Mouse (Mus musculus) ES-E14 (cell line): Measurements from ENCODE around the gene Trak2.

Experiments
- CHD2 ChIP-seq: IDR thresholded peaks from 2 replicates; pipeline ENCODE4 v1.6.1; 2014; ENCODE audit warnings: mild to moderate bottlenecking, low read depth, low read length, inconsistent platforms
- HCFC1 ChIP-seq: IDR thresholded peaks from 2 replicates; pipeline ENCODE4 v1.6.1; 2012; ENCODE audit warnings: low read length, inconsistent platforms, borderline replicate concordance; ENCODE audit not compliant: insufficient read depth
- MAFK ChIP-seq: IDR thresholded peaks from 2 replicates; pipeline ENCODE4 v1.6.1; 2014; ENCODE audit warnings: mild to moderate bottlenecking, low read depth, low read length, inconsistent platforms; ENCODE audit not compliant: insufficient read depth
- ZC3H11A ChIP-seq: IDR thresholded peaks from 2 replicates; pipeline ENCODE4 v1.6.1; 2012; ENCODE audit warnings: low read depth, mild to moderate bottlenecking, inconsistent platforms, low read length, borderline replicate concordance

DNA sequence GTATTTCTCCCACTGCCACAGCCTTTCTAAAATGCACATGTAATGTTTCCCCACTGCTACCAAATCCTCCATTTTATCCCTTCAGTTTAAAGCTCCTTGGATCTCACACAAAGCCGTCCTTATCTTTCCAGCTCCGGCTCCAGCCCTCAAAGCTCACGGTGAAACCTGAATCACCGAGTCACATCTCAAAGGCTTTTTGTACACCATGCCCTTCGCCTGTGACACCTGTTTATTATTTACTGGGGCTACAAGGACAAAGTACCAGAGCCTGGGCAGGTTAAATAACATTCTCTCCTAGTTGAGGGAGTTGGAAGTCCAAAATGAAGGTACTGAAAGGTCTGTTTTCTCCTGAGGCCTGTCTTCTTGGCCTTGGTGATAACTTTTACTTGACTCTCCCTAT, 3.2 kb downstream of the Trak2 start:
- TF ChIP-seq CHD2 (no peak), HCFC1 (no peak), MAFK (no peak), ZC3H11A (no peak)
